Mouse (Mus musculus) intestine, postnatal 0 days (tissue): ENCODE measurements around the gene 1700001P01Rik. TPM values are rescaled to one million over a fixed set of nuclear protein-coding genes. Genes with fewer than 3 reads are reported as not detected.

ENCODE experiments used
- ATAC-seq: fragments of 200-750 bp; cut with Nextera tagmentation; 2 replicates; pipeline ENCODE4 v1.8.0; 2017; ENCODE audit warnings: mild to moderate bottlenecking, moderate TSS enrichment, moderate library complexity
- H3K27ac ChIP-seq: fragments of 300-500 bp; sonication (generic); 2 replicates; pipeline ENCODE4 v1.5.1; 2014; ENCODE audit warnings: mild to moderate bottlenecking, low read depth, low read length, moderate library complexity
- H3K27me3 ChIP-seq: fragments of 300-500 bp; sonication (generic); replicated peaks from 2 replicates; pipeline ENCODE4 v1.6.1; 2014; ENCODE audit warnings: low read length, mixed read lengths; ENCODE audit not compliant: control insufficient read depth, insufficient read depth
- H3K36me3 ChIP-seq: fragments of 300-500 bp; sonication (generic); 2 replicates; pipeline ENCODE4 v1.6.1; 2014; ENCODE audit warnings: mild to moderate bottlenecking, moderate library complexity; ENCODE audit not compliant: control insufficient read depth, insufficient read depth
- H3K4me1 ChIP-seq: fragments of 300-500 bp; sonication (generic); replicated peaks from 2 replicates; pipeline ENCODE4 v1.6.1; 2014; ENCODE audit warnings: antibody characterized with exemption, low read length, mixed read lengths; ENCODE audit not compliant: control insufficient read depth, insufficient read depth
- H3K4me2 ChIP-seq: fragments of 300-500 bp; sonication (generic); replicated peaks from 2 replicates; pipeline ENCODE4 v1.6.1; 2014; ENCODE audit warnings: low read depth, mild to moderate bottlenecking, moderate library complexity
- H3K4me3 ChIP-seq: fragments of 300-500 bp; sonication (generic); 2 replicates; pipeline ENCODE4 v1.5.1; 2014; ENCODE audit warnings: low read depth, low read length
- H3K9ac ChIP-seq: fragments of 300-500 bp; sonication (generic); 2 replicates; pipeline ENCODE4 v1.6.1; 2014; ENCODE audit warnings: mild to moderate bottlenecking, low read depth, low read length
- H3K9me3 ChIP-seq: fragments of 300-500 bp; sonication (generic); 2 replicates; pipeline ENCODE4 v1.6.1; 2016; ENCODE audit warnings: mixed run types; ENCODE audit not compliant: control insufficient read depth
- CTCF ChIP-seq: sonication (generic); IDR thresholded peaks from 2 replicates; pipeline ENCODE4 v1.5.1; 2016; ENCODE audit warnings: low read depth, mild to moderate bottlenecking, control low read depth, antibody characterized with exemption, moderate library complexity
- WGBS: fragments of 180-500 bp; shearing (Covaris S2); extraction: QIAGEN DNeasy Blood & Tissue Kit; methylation state at CpG from one replicate; pipeline ENCODE4 v1.1.7; 2014; 5-methylcytosine and 5-hydroxymethylcytosine counted together
- polyA plus RNA-seq: library from polyadenylated mRNA; unstranded; fragments of >200 nt; fragmentation: Nextera tagmentation; extraction: Ambion mirVana; gene quantifications from 2 replicates; pipeline ENCODE4 v1.2.1, GENCODE M21; 2015

Gene 1700001P01Rik
- polyA plus RNA-seq, 1 experiment from 2014 or later, result not detected

DNA sequence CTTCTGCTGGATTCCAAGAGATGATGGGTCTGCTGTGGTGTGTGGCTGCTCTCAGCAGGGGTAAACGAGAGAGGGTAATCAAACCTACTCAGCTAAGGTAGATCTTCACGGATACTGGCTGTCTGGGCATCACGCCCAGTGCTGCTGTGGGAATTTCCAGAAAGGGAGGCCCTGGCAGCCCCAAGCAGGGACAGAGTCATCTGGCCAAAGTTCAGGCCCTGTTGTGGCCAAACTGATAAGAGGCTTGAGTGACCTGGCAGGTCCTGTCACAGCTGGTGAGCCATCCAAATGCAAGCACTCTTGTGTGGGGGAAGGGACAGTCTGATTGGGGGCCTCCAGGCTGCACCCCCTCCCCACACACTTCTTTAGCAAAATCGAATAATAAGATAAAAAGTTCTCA, 45.1 kb upstream of the 1700001P01Rik start:
- no peak overlapping the region for H3K4me3 ChIP-seq
- H3K9ac ChIP-seq, result no peak overlapping the region
- H3K4me2 ChIP-seq, result no peak overlapping the region
- H3K27me3 ChIP-seq, result no peaks in the 10 kb centered on the region
- no peaks in the 10 kb centered on the region for H3K9me3 ChIP-seq
- 28% methylated on average over 4 of the region's 4 CpGs for WGBS
- peak; percentile 82 for ATAC-seq
- peaks cover 58% of the 10 kb centered on the region for H3K36me3 ChIP-seq
- peak overlapping the region; percentile 77 for H3K27ac ChIP-seq
- no peak for TF ChIP-seq CTCF
- peaks cover 23% of the 10 kb centered on the region for H3K4me1 ChIP-seq

GRCm38 (mm10) chr11:97819923-97820322, 44.2 kb upstream of the 1700001P01Rik start:
- WGBS, result 59% methylated on average over 5 of the region's 5 CpGs
- H3K36me3 ChIP-seq, result peaks cover 58% of the 10 kb centered on the region
- ATAC-seq, result no peak
- H3K27me3 ChIP-seq, result no peaks in the 10 kb centered on the region
- no peaks in the 10 kb centered on the region for H3K9me3 ChIP-seq
- H3K4me1 ChIP-seq, result peaks cover 28% of the 10 kb centered on the region
- H3K4me3 ChIP-seq, result no peak overlapping the region
- peak overlapping the region; percentile 22 for H3K27ac ChIP-seq
- no peak for TF ChIP-seq CTCF
- H3K4me2 ChIP-seq, result no peak overlapping the region
- no peak overlapping the region for H3K9ac ChIP-seq

- Histone ChIP-seq H3K4me3 (no peak overlapping the region), H3K4me1 (peaks cover 32% of the 10 kb centered on the region), H3K27ac (peak overlapping the region; percentile 71; the same call in 1 of the 2 replicates), H3K9me3 (no peaks in the 10 kb centered on the region), H3K9ac (no peak overlapping the region), H3K27me3 (no peaks in the 10 kb centered on the region), H3K36me3 (peaks cover 57% of the 10 kb centered on the region), H3K4me2 (no peak overlapping the region)
- TF ChIP-seq CTCF, result no peak
- ATAC-seq, result no peak
- 49% methylated on average over 4 of the region's 4 CpGs for WGBS
Observed at GRCm38 (mm10) chr11:97819102-97819501, 43.4 kb upstream of the 1700001P01Rik start.

DNA sequence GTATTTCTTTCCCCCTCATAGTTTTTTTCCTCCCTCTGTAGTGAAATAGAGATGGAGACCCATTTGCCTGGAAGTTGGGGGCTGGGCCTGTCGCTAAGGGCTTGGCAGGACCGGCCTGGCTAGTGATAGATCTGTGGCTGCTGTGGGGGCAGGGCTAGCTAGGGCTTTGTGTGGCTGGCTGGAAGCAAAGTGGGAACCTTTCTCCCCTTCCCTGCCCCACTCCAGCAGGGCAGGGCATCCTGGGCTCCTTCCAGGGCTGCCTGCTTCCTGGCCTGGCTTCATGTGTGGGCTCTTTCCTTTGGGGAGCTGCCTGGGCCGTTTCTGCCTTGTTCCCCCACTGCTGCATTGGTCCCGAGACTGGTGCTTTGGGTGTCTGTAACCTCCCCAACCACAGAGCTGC, 42.9 kb upstream of the 1700001P01Rik start:
- Histone ChIP-seq H3K27me3 (no peaks in the 10 kb centered on the region), H3K4me2 (0 out of 2 replicates have a peak overlapping the region, but pooled peaks have one; percentile 21), H3K9ac (no peak overlapping the region; the same call in 1 of the 2 replicates), H3K9me3 (no peaks in the 10 kb centered on the region), H3K4me3 (no peak overlapping the region), H3K27ac (peak overlapping the region; percentile 71), H3K36me3 (peaks cover 57% of the 10 kb centered on the region), H3K4me1 (peaks cover 37% of the 10 kb centered on the region)
- TF ChIP-seq CTCF, result no peak
- no peak for ATAC-seq
- WGBS, result 25% methylated on average over 4 of the region's 4 CpGs

GRCm38 (mm10) chr11:97818003-97818402, 42.3 kb upstream of the 1700001P01Rik start:
- H3K36me3 ChIP-seq, result peaks cover 60% of the 10 kb centered on the region
- 56% methylated on average over 6 of the region's 6 CpGs for WGBS

GRCm38 (mm10) chr11:97817379-97817778, 41.7 kb upstream of the 1700001P01Rik start:
- peaks cover 48% of the 10 kb centered on the region for H3K4me1 ChIP-seq
- no peak for TF ChIP-seq CTCF
- H3K36me3 ChIP-seq, result peaks cover 55% of the 10 kb centered on the region
- H3K4me2 ChIP-seq, result 0 out of 2 replicates have a peak overlapping the region, but pooled peaks have one; percentile 27
- H3K4me3 ChIP-seq, result no peak overlapping the region
- WGBS, result 23% methylated on average over 5 of the region's 5 CpGs
- H3K9ac ChIP-seq, result no peak overlapping the region; the same call in 1 of the 2 replicates
- H3K9me3 ChIP-seq, result no peaks in the 10 kb centered on the region
- H3K27ac ChIP-seq, result peak overlapping the region; percentile 71
- H3K27me3 ChIP-seq, result no peaks in the 10 kb centered on the region
- ATAC-seq, result peak; percentile 37

More at GRCm38 (mm10) chr11:97818003-97818402, 42.3 kb upstream of the 1700001P01Rik start:
- H3K4me2 ChIP-seq, result no peak overlapping the region
- no peaks in the 10 kb centered on the region for H3K27me3 ChIP-seq
- peaks cover 42% of the 10 kb centered on the region for H3K4me1 ChIP-seq
- H3K4me3 ChIP-seq, result no peak overlapping the region
- no peaks in the 10 kb centered on the region for H3K9me3 ChIP-seq
- ATAC-seq, result no peak
- peak overlapping the region; percentile 71 for H3K27ac ChIP-seq
- H3K9ac ChIP-seq, result peak overlapping the region; percentile 31; the same call in 1 of the 2 replicates
- TF ChIP-seq CTCF, result no peak

GRCm38 (mm10) chr11:97816916-97817315, 41.2 kb upstream of the 1700001P01Rik start:
- TF ChIP-seq CTCF, result no peak
- peaks cover 49% of the 10 kb centered on the region for H3K4me1 ChIP-seq
- no peak overlapping the region for H3K9ac ChIP-seq
- WGBS, result 28% methylated on average over 9 of the region's 9 CpGs
- H3K27ac ChIP-seq, result peak overlapping the region; percentile 71
- no peak overlapping the region; the same call in 1 of the 2 replicates for H3K4me2 ChIP-seq
- H3K27me3 ChIP-seq, result no peaks in the 10 kb centered on the region
- ATAC-seq, result no peak
- peaks cover 55% of the 10 kb centered on the region for H3K36me3 ChIP-seq
- no peaks in the 10 kb centered on the region for H3K9me3 ChIP-seq
- H3K4me3 ChIP-seq, result no peak overlapping the region
